Mouse (Mus musculus): ENCODE measurements around the gene Pnrc2. TPM values are rescaled to one million over a fixed set of nuclear protein-coding genes. Genes with fewer than 3 reads are reported as not detected.

The Pnrc2 gene
- total and polyA plus RNA-seq, 3 experiments: 48.0 to 76.3 (median 49.8) TPM

GRCm38 (mm10) chr4:135892884-135893283 lies 19.2 kb upstream of the Pnrc2 start (continued):
- 0 out of 2 replicates have a peak, but pooled peaks have one; percentile 23 for TF ChIP-seq RCOR1 (IDR thresholded peaks at IDR 0.05; ENCODE audit: low read depth, low read length)
- no peak; a peak in 2 of 4 replicates for TF ChIP-seq EP300 (IDR thresholded peaks at IDR 0.05; ENCODE audit: low read depth in 1 of 2, low read length in 2 of 2)
- no peak for TF ChIP-seq POLR2A (IDR thresholded peaks at IDR 0.05; ENCODE audit: control insufficient read depth in 1 of 2, insufficient read depth in 1 of 2, low read depth in 1 of 2, low read length in 2 of 2, poor library complexity in 1 of 2)
- peak; percentile 55 for TF ChIP-seq SMC3 (IDR thresholded peaks at IDR 0.05; ENCODE audit: low read depth, low read length)
- peak; percentile 13 to 64 (median 35); a peak in 3 of 6 replicates for TF ChIP-seq CTCF (IDR thresholded peaks at IDR 0.05 in 2 of 3, conservative IDR thresholded peaks at IDR 0.05 in 1 of 3; ENCODE audit: control insufficient read depth in 1 of 3, insufficient read depth in 1 of 3, low read depth in 2 of 3, low read length in 3 of 3, poor library complexity in 1 of 3, severe bottlenecking in 1 of 3)
- peak; percentile 12; the same call in 1 of the 2 replicates for TF ChIP-seq TCF12 (IDR thresholded peaks at IDR 0.05; ENCODE audit: low read depth, low read length)
- TF ChIP-seq MEF2A (IDR thresholded peaks at IDR 0.05; ENCODE audit: extremely low read depth, insufficient replicate concordance, low read depth, low read length, poor library complexity, severe bottlenecking): no peak
- no peak for TF ChIP-seq USF2 (IDR thresholded peaks at IDR 0.05; ENCODE audit: borderline replicate concordance in 1 of 2, insufficient read depth in 1 of 2, low read depth in 1 of 2, low read length in 2 of 2)

- Histone ChIP-seq H3K27ac (ENCODE audit: control insufficient read depth, low read depth, low read length) (no peak overlapping the region), H3K4me1 (ENCODE audit: control insufficient read depth in 1 of 2, insufficient read depth in 2 of 2, low read length in 2 of 2) (peaks cover 8 to 45% of the 10 kb centered on the region in 2 experiments), H3K36me3 (ENCODE audit: control insufficient read depth in 1 of 2, insufficient read depth in 2 of 2, low read length in 2 of 2) (peaks cover 0 to 25% of the 10 kb centered on the region in 2 experiments; a peak in 2 of 4 replicates), H3K27me3 (ENCODE audit: control insufficient read depth in 1 of 2, insufficient read depth in 2 of 2, low read length in 2 of 2) (no peaks in the 10 kb centered on the region), H3K79me2 (ENCODE audit: control insufficient read depth, insufficient read depth, low read length, poor library complexity) (no peaks in the 10 kb centered on the region; the same call in 1 of the 2 replicates), H3K9me3 (replicated peaks; ENCODE audit: insufficient read depth, low read length) (no peaks in the 10 kb centered on the region), H3K9ac (ENCODE audit: control insufficient read depth, low read depth, low read length, poor library complexity, severe bottlenecking) (no peak overlapping the region), H3K4me3 (ENCODE audit: control insufficient read depth in 1 of 2, insufficient read depth in 1 of 2, low read depth in 2 of 2, low read length in 2 of 2) (no peak overlapping the region)
- peak; percentile 96 for DNase-seq (ENCODE audit: low read depth, low spot score)
- TF ChIP-seq GABPA (IDR thresholded peaks at IDR 0.05; ENCODE audit: low read depth, low read length) (no peak), MYC (IDR thresholded peaks at IDR 0.05; ENCODE audit: low read depth, low read length) (no peak), BHLHE40 (IDR thresholded peaks at IDR 0.05; ENCODE audit: borderline replicate concordance, low read depth, low read length) (peak; percentile 59; the same call in 1 of the 2 replicates), SIN3A (IDR thresholded peaks at IDR 0.05; ENCODE audit: low read length) (peak; percentile 87), TAL1 (IDR thresholded peaks at IDR 0.05; ENCODE audit: low read length) (peak; percentile 89), ZNF384 (IDR thresholded peaks at IDR 0.05; ENCODE audit: low read depth, low read length) (no peak), TBP (IDR thresholded peaks at IDR 0.05; ENCODE audit: low read depth, low read length) (peak; percentile 60; the same call in 1 of the 2 replicates), MEF2A (IDR thresholded peaks at IDR 0.05; ENCODE audit: extremely low read depth, insufficient replicate concordance, low read depth, low read length, poor library complexity, severe bottlenecking) (no peak), RAD21 (IDR thresholded peaks at IDR 0.05; ENCODE audit: low read depth, low read length) (no peak), MAZ (IDR thresholded peaks at IDR 0.05; ENCODE audit: low read depth, low read length) (no peak), SMC3 (IDR thresholded peaks at IDR 0.05; ENCODE audit: low read depth, low read length) (0 out of 2 replicates have a peak, but pooled peaks have one; percentile 18), KAT2A (conservative IDR thresholded peaks at IDR 0.05; ENCODE audit: low read depth, low read length) (no peak), TCF12 (IDR thresholded peaks at IDR 0.05; ENCODE audit: low read depth, low read length) (peak; percentile 83), UBTF (IDR thresholded peaks at IDR 0.05; ENCODE audit: borderline replicate concordance, insufficient read depth, low read depth, low read length) (no peak), ELF1 (IDR thresholded peaks at IDR 0.05; ENCODE audit: low read depth, low read length) (peak; percentile 38; the same call in 1 of the 2 replicates), JUND (IDR thresholded peaks at IDR 0.05; ENCODE audit: low read depth, low read length) (0 out of 2 replicates have a peak, but pooled peaks have one; percentile 69), ZC3H11A (IDR thresholded peaks at IDR 0.05; ENCODE audit: low read depth, low read length) (no peak), ETS1 (IDR thresholded peaks at IDR 0.05; ENCODE audit: low read depth, low read length) (peak; percentile 97), EP300 (IDR thresholded peaks at IDR 0.05; ENCODE audit: low read depth in 1 of 2, low read length in 2 of 2) (peak; percentile 96), POLR2AphosphoS2 (IDR thresholded peaks at IDR 0.05; ENCODE audit: low read length) (no peak), GATA1 (IDR thresholded peaks at IDR 0.05; ENCODE audit: low read depth, low read length) (peak; percentile 93), CTCF (IDR thresholded peaks at IDR 0.05 in 2 of 3, conservative IDR thresholded peaks at IDR 0.05 in 1 of 3; ENCODE audit: control insufficient read depth in 1 of 3, insufficient read depth in 1 of 3, low read depth in 2 of 3, low read length in 3 of 3, poor library complexity in 1 of 3, severe bottlenecking in 1 of 3) (no peak; a peak in 1 of 6 replicates), POLR2AphosphoS5 (IDR thresholded peaks at IDR 0.05; ENCODE audit: borderline replicate concordance, low read depth, low read length) (no peak), CHD2 (IDR thresholded peaks at IDR 0.05; ENCODE audit: low read length) (peak; percentile 20; the same call in 1 of the 2 replicates), USF1 (IDR thresholded peaks at IDR 0.05; ENCODE audit: low read depth, low read length) (no peak), ZKSCAN1 (IDR thresholded peaks at IDR 0.05; ENCODE audit: low read depth, low read length) (no peak), MYB (IDR thresholded peaks at IDR 0.05; ENCODE audit: low read depth, low read length) (no peak), MAFK (IDR thresholded peaks at IDR 0.05; ENCODE audit: borderline replicate concordance, low read depth, low read length) (no peak), USF2 (IDR thresholded peaks at IDR 0.05; ENCODE audit: borderline replicate concordance in 1 of 2, insufficient read depth in 1 of 2, low read depth in 1 of 2, low read length in 2 of 2) (no peak), ZMIZ1 (IDR thresholded peaks at IDR 0.05; ENCODE audit: low read depth, low read length) (no peak)
These were observed 17.9 kb upstream of the Pnrc2 start for GRCm38 (mm10) chr4:135891539-135891938.

All from MEL (cell line).